Mouse (Mus musculus) lung, postnatal 0 days (tissue): ENCODE data around the gene Frmd4a. TPM values are rescaled to one million over a fixed set of nuclear protein-coding genes. Genes with fewer than 3 reads are reported as not detected.

Source experiments
- ATAC-seq: fragments of 200-750 bp; cut with Nextera tagmentation; 2 replicates; pipeline ENCODE4 v1.8.0; 2017; ENCODE audit warnings: moderate library complexity
- DNase-seq: peaks from one replicate; pipeline ENCODE4 v3.0.0-alpha.2; 2016; ENCODE audit warnings: low spot score
- H3K27ac ChIP-seq: fragments of 300-500 bp; sonication (generic); 2 replicates; pipeline ENCODE4 v1.5.1; 2014; ENCODE audit warnings: antibody characterized with exemption, mild to moderate bottlenecking, low read length, mixed read lengths
- H3K27me3 ChIP-seq: fragments of 300-500 bp; sonication (generic); replicated peaks from 2 replicates; pipeline ENCODE4 v1.6.1; 2014; ENCODE audit warnings: low read length, mixed read lengths; ENCODE audit not compliant: insufficient read depth
- H3K36me3 ChIP-seq: fragments of 300-500 bp; sonication (generic); 2 replicates; pipeline ENCODE4 v1.6.1; 2014; ENCODE audit warnings: low read length, mixed read lengths; ENCODE audit not compliant: insufficient read depth
- H3K4me1 ChIP-seq: fragments of 300-500 bp; sonication (generic); 2 replicates; pipeline ENCODE4 v1.6.1; 2014; ENCODE audit warnings: antibody characterized with exemption, low read depth, low read length, mixed read lengths; ENCODE audit not compliant: insufficient read depth
- H3K4me2 ChIP-seq: fragments of 300-500 bp; sonication (generic); replicated peaks from 2 replicates; pipeline ENCODE4 v1.6.1; 2014; ENCODE audit warnings: low read depth, mild to moderate bottlenecking, low read length, moderate library complexity, mixed read lengths
- H3K4me3 ChIP-seq: fragments of 300-500 bp; sonication (generic); 2 replicates; pipeline ENCODE4 v1.5.1; 2014; ENCODE audit warnings: low read depth, low read length
- H3K9ac ChIP-seq: fragments of 300-500 bp; sonication (generic); replicated peaks from 2 replicates; pipeline ENCODE4 v1.6.1; 2014; ENCODE audit warnings: low read depth, mild to moderate bottlenecking
- H3K9me3 ChIP-seq: fragments of 300-500 bp; sonication (generic); 2 replicates; pipeline ENCODE4 v1.6.1; 2016; ENCODE audit warnings: low read length, mixed read lengths
- CTCF ChIP-seq: IDR thresholded peaks from 2 replicates; pipeline ENCODE4 v1.5.1; 2016; ENCODE audit warnings: antibody characterized with exemption, mild to moderate bottlenecking
- EP300 ChIP-seq: IDR thresholded peaks from 2 replicates; pipeline ENCODE4 v1.6.1; 2016; ENCODE audit warnings: antibody characterized with exemption, mild to moderate bottlenecking, control low read depth
- WGBS: fragments of 180-500 bp; shearing (Covaris S2); extraction: QIAGEN DNeasy Blood & Tissue Kit; methylation state at CpG from one replicate; pipeline ENCODE4 v1.1.7; 2014; 5-methylcytosine and 5-hydroxymethylcytosine counted together
- polyA plus RNA-seq: library from polyadenylated mRNA; unstranded; fragments of >200 nt; fragmentation: Nextera tagmentation; extraction: Ambion mirVana; gene quantifications from 2 replicates; pipeline ENCODE4 v1.2.1, GENCODE M21; 2015

The Frmd4a gene
- polyA plus RNA-seq, 1 experiment from 2014 or later = 15.8 TPM

DNA sequence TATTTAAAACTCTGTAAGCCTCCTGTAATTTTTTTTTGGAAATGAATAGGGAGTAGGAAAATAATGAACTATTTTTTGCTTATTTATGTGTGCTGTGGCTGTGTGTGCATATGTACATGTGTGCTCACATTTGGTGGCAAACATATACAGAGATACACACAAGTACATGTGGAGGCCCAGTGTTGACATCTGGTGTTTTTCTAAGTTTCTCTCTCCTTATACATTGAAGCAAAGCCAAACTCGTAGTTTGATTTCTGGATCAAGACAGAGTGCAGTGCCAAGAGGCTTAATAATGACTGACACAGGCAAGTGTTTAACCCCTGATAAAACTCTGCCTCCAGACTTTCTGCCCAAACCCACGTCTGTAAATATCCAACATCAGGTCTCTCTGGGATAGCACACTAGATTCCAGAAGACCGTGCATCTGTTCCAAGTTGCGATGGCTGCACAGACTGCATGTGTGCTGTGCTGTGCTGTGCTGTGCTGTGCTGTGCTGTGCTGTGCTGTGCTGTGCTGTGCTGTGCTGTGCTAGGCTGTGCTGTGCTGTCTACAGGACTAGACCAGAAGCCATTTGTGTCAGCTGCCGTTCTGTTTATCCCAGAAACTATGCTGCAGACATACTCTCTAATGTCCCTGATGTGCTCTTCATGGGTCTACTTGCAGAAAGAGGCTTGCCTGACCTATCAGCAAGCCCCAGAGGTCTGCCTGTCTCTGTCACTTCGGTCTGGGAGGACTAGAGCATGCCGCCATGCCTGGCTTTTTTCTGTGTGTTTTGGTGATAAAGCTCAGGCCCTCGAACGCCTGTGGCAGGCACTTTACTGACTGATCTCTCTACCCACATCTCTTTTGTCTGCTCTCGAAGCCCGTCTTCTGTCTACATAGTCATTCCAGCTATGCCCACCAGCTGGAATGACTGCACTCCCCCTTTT, 437.8 kb downstream of the Frmd4a start:
- no peak for ATAC-seq
- H3K9ac ChIP-seq = no peak overlapping the region

GRCm38 (mm10) chr2:4460897-4461296, 443.4 kb downstream of the Frmd4a start:
- no peak for DNase-seq
- TF ChIP-seq EP300 (no peak), CTCF (no peak)
- H3K27ac ChIP-seq = no peak overlapping the region
- ATAC-seq = no peak
- H3K4me3 ChIP-seq = no peak overlapping the region
- no peak overlapping the region for H3K4me2 ChIP-seq
- H3K4me1 ChIP-seq = no peaks in the 10 kb centered on the region
- H3K9ac ChIP-seq = no peak overlapping the region
- no peaks in the 10 kb centered on the region for H3K36me3 ChIP-seq
- no peaks in the 10 kb centered on the region for H3K9me3 ChIP-seq
- WGBS = 81% methylated on average over 5 of the region's 5 CpGs
- no peaks in the 10 kb centered on the region for H3K27me3 ChIP-seq

More for the DNA sequence above, 437.8 kb downstream of the Frmd4a start:
- Histone ChIP-seq H3K4me2 (no peak overlapping the region), H3K4me3 (no peak overlapping the region), H3K36me3 (no peaks in the 10 kb centered on the region), H3K27me3 (no peaks in the 10 kb centered on the region), H3K9me3 (no peaks in the 10 kb centered on the region), H3K4me1 (peaks cover 3% of the 10 kb centered on the region; the same call in 1 of the 2 replicates), H3K27ac (no peak overlapping the region)
- TF ChIP-seq EP300 = no peak
- TF ChIP-seq CTCF = no peak
- no peak for DNase-seq
- 55% methylated on average over 11 of the region's 11 CpGs for WGBS

GRCm38 (mm10) chr2:4461514-4461913, 444.0 kb downstream of the Frmd4a start:
- no peak overlapping the region for H3K27ac ChIP-seq
- no peak for TF ChIP-seq CTCF
- TF ChIP-seq EP300 = no peak
- 43% methylated on average over 2 of the region's 2 CpGs for WGBS
- ATAC-seq (0 out of 2 replicates have a peak, but pooled peaks have one; percentile 9), DNase-seq (no peak)
- H3K4me3 ChIP-seq = no peak overlapping the region
- H3K9ac ChIP-seq = no peak overlapping the region
- H3K9me3 ChIP-seq = no peaks in the 10 kb centered on the region
- H3K27me3 ChIP-seq = no peaks in the 10 kb centered on the region
- no peaks in the 10 kb centered on the region for H3K4me1 ChIP-seq
- H3K4me2 ChIP-seq = no peak overlapping the region
- no peaks in the 10 kb centered on the region for H3K36me3 ChIP-seq

GRCm38 (mm10) chr2:4462480-4462879, 445.0 kb downstream of the Frmd4a start:
- peak; percentile 67 for ATAC-seq
- no peak overlapping the region for H3K27ac ChIP-seq
- H3K4me2 ChIP-seq = no peak overlapping the region

DNA sequence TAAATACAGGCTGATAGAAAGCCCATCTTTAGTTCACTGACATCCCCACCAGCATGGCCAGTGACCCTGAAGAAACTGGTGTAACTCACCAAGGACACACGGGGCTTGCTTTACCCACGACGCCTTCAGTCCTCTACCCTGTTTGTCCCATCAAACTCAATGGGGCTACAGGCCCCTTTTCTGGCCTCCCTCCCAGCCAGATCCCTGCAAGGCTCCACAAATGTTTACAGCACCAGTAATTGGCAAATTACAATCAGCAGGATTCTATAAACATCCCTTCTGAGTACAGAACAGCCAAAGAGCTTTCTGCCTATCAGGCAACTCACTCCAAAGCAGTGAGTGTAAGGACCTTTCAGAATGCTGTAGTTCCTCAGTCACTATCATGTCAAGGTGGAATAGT, 448.6 kb downstream of the Frmd4a start:
- no peak overlapping the region for H3K4me3 ChIP-seq
- ATAC-seq = peak; percentile 56
- H3K4me1 ChIP-seq = no peaks in the 10 kb centered on the region
- TF ChIP-seq CTCF = no peak
- 0 out of 2 replicates have a peak, but pooled peaks have one; percentile 34 for TF ChIP-seq EP300
- no peak overlapping the region for H3K27ac ChIP-seq
- no peak overlapping the region for H3K4me2 ChIP-seq
- no peaks in the 10 kb centered on the region for H3K36me3 ChIP-seq
- no peaks in the 10 kb centered on the region for H3K9me3 ChIP-seq
- no peak overlapping the region for H3K9ac ChIP-seq
- peak; percentile 33 for DNase-seq
- WGBS = 8% methylated on average over 3 of the region's 3 CpGs
- H3K27me3 ChIP-seq = no peaks in the 10 kb centered on the region

More at GRCm38 (mm10) chr2:4462480-4462879, 445.0 kb downstream of the Frmd4a start:
- H3K27me3 ChIP-seq = no peaks in the 10 kb centered on the region
- DNase-seq = peak; percentile 44
- no peak overlapping the region for H3K4me3 ChIP-seq
- no peaks in the 10 kb centered on the region for H3K36me3 ChIP-seq
- H3K9ac ChIP-seq = no peak overlapping the region
- WGBS = 51% methylated on average over 11 of the region's 11 CpGs
- no peaks in the 10 kb centered on the region for H3K4me1 ChIP-seq
- TF ChIP-seq CTCF (no peak), EP300 (no peak)
- H3K9me3 ChIP-seq = no peaks in the 10 kb centered on the region

- no peak for DNase-seq
- 93% methylated on average over 7 of the region's 7 CpGs for WGBS
- H3K4me2 ChIP-seq = no peak overlapping the region
Measured at GRCm38 (mm10) chr2:4467314-4467713, 449.8 kb downstream of the Frmd4a start.

More at GRCm38 (mm10) chr2:4467314-4467713, 449.8 kb downstream of the Frmd4a start:
- Histone ChIP-seq H3K4me3 (no peak overlapping the region), H3K4me1 (no peaks in the 10 kb centered on the region), H3K9ac (no peak overlapping the region), H3K27ac (no peak overlapping the region), H3K27me3 (no peaks in the 10 kb centered on the region), H3K36me3 (no peaks in the 10 kb centered on the region), H3K9me3 (no peaks in the 10 kb centered on the region)
- no peak for ATAC-seq
- TF ChIP-seq EP300 (no peak), CTCF (no peak)
